Mouse (Mus musculus): ENCODE measurements around the gene Tnk1.

Tnk1 gene

DNA sequence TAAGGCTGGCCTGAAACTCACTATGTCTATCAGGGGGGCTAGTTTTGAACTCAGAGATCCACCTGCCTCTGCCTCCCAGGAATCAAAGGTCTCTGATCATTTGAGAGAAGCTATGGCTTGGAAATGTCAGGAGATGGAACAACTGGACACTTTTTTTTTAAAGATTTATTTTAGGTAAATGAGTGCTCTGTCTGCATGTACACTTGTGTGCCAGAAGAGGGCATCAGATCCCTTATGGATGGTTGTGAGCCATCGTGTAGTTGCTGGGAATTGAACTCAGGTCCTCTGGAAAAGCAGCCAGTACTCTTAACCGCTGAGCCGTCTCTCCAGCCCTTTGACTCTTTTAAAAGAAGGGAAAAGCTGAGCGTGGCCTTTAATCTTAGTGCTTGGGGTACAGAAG lies 52.2 kb downstream of the Tnk1 start:
- in situ Hi-C loops (cut with MboI; ENCODE audit: unreplicated experiment in 2 of 2): loop anchor here in 1 of 2 experiments (5.0 kb wide), 2 partner anchors 36 to 71 kb away; partner anchors contain the start of gene Tmem95

GRCm38 (mm10) chr11:69804972-69805909 lies 53.3 kb downstream of the Tnk1 start, which contains the start of gene Tmem102:
Tmem102 (minus strand) TSS chr11:69805624.
- in situ Hi-C loops (cut with MboI; ENCODE audit: unreplicated experiment in 2 of 2): loop anchor here (5.0 kb wide), 3 partner anchors 37 to 72 kb away; partner anchors contain the start of genes Polr2a (in 2 of the 2) and Tmem95 (in 2 of the 2)

DNA sequence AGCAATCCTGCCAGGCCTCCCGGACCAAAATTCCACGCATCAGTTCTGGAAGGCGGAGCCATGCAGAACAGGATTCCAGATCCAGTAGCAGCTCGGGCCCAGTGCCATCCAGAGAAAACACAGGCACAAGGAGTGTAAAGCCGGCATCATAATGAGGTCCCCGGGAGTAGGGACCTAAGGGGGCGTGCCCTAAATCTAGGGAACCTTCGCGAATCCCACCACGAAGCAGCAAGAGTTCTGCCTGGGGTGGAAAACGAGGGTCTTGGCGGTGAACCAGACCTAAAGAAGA lies 53.9 kb downstream of the Tnk1 start:
- in situ Hi-C loops (cut with MboI; ENCODE audit: unreplicated experiment in 2 of 2): loop anchor here (5.0 kb wide), 2 partner anchors 47 to 73 kb away; partner anchors contain the start of genes Polr2a (in 2 of the 2) and Tmem95 (in 1 of the 2)

GRCm38 (mm10) chr11:69803786-69804651 lies 54.5 kb downstream of the Tnk1 start:
- in situ Hi-C loops (cut with MboI; ENCODE audit: unreplicated experiment in 2 of 2): loop anchor here (5.0 kb wide), 2 partner anchors 47 to 73 kb away; partner anchors contain the start of genes Polr2a (in 2 of the 2) and Tmem95 (in 1 of the 2)

- in situ Hi-C loops (cut with MboI; ENCODE audit: unreplicated experiment in 2 of 2): loop anchor here (5.0 kb wide), 2 partner anchors 46 to 74 kb away; partner anchors contain the start of genes Polr2a (in 2 of the 2) and Tmem95 (in 1 of the 2)
Measured at GRCm38 (mm10) chr11:69803328-69803727, 55.2 kb downstream of the Tnk1 start.

DNA sequence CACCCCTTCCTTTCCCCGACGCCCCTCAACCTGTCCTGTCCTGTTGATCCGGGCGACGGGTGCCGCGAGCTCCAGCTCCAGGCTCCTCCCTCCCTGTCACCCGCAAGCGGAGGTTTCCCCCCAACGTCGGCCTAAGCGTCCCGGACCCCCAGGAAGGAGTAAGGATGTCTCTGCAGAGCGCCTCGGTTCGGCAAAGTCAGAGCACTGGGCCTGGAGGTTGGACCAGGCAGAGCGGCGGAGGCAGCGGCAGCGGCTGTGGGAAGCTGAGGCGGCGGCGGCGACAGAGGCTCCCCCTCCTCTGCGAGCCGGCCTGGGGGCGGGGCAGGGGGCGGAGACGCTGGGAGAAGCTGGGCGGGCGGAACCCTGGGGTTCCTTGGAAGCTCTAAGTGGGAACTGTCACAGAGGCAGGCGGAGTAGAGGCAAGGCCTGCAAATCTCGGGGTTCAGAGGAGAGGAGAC lies 55.9 kb downstream of the Tnk1 start:
- in situ Hi-C loops (cut with MboI; ENCODE audit: unreplicated experiment in 2 of 2): loop anchor here (5.0 kb wide), 2 partner anchors 45 to 75 kb away; partner anchors contain the start of genes Polr2a (in 2 of the 2) and Tmem95 (in 1 of the 2)

DNA sequence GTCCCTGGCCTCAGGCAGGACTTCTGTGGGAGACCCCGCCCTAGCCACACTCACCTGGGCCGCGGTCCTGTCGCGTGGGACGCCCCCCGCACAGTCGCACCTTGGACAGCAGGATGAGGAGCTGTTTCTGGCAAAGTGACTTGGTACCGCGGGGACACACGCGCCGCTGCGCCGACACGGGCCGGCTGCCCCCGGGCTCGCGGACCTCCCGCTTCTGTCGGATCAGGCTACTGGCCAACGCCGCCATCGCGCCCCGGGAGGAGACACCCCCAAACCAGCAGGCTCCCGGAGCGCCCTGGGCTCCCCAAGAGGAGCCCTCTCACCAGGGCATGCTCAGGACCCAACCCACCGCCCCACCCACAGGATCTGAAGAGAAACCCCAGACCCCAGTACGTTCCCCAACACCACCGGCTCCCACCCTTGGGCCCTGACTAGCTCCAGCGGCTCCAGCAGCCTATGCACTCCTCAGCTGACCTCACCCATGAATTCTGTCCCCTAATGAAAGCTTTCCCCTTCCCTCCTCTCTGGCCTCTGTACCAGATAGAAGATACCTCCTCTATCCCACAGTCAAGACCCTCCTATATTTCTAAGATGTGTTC lies 57.1 kb downstream of the Tnk1 start, which contains the start of gene Fgf11:
Fgf11 (minus strand) TSS at position 479 of the 599 bp plus-strand sequence.
- in situ Hi-C loops (cut with MboI; ENCODE audit: unreplicated experiment in 2 of 2): loop anchor here (5.0 kb wide), 2 partner anchors 44 to 76 kb away; partner anchors contain the start of genes Polr2a (in 2 of the 2) and Tmem95 (in 1 of the 2)
